Mouse (Mus musculus) c-Kit-positive CD71-positive TER-119-positive erythroid progenitor cells, embryonic 14.5 days (primary cell): ENCODE data around the gene Mrpl23.

Source experiments
- DNase-seq: peaks from one replicate; pipeline ENCODE4 v3.0.0-alpha.2; 2013; ENCODE audit warnings: low spot score

The Mrpl23 gene

DNA sequence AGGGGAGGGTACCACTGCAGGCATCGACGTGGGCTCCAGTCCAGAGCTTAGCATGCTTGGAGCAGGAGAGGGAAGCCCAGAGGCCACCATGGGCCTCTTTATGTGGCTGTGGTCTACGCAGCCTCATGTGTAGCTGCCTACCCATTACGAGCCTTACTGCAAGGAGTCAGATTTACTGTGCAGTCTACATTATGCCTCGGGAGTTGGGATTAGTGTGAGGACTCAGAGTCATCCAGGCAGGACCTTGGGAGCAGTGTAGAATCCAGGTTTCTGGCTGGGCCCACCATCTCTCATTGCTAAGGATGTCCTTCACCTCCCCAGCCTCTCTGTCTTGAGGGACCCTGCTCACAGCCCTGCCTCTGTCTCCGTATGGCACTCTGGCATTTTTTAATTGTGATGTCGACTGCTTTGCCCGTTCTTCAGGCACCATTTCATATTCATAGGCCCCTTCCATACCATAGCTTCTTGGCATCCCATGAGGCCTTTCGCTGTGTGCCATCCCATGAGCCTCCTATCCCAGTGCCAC is 42.4 kb downstream of the Mrpl23 start:
- DNase-seq = no peak

DNA sequence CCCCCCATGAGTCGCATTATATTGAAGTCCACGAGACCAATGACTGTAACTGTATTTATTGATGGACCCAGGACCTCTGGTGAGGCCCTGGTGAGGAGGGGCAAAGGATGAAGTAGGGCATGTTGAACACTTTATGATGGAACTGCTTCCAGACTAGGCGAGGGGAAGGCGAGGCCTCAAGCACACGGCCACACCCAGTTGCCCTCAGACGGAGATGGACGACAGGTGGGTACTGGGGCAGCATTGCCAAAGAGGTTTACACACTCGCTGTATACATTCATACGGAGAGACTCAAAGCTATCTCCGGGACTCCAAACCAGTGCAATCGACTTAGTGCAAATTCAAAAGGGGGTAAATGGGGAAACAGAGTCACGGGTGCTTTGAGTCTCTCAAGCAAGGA is 43.0 kb downstream of the Mrpl23 start:
- DNase-seq = no peak

DNA sequence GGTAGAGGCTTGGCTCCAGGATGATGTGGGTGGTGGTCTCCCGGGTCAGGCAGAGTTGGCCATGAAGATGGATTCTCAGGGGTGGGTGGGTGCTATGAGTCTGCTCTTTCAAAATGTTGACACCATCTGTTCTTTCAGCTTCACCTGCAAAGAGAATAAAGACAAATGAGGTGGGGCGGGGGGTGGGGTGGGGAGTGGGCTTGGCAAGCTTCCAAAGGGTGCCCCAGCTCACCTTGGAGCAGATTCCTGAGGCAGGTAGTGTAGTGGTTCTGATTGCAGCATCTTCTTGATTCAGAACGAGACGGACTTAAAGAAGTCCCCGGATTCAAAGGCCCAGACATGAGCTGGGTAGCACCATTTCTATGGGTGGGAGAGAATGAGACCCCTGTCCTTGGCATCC is 43.5 kb downstream of the Mrpl23 start:
- no peak for DNase-seq

DNA sequence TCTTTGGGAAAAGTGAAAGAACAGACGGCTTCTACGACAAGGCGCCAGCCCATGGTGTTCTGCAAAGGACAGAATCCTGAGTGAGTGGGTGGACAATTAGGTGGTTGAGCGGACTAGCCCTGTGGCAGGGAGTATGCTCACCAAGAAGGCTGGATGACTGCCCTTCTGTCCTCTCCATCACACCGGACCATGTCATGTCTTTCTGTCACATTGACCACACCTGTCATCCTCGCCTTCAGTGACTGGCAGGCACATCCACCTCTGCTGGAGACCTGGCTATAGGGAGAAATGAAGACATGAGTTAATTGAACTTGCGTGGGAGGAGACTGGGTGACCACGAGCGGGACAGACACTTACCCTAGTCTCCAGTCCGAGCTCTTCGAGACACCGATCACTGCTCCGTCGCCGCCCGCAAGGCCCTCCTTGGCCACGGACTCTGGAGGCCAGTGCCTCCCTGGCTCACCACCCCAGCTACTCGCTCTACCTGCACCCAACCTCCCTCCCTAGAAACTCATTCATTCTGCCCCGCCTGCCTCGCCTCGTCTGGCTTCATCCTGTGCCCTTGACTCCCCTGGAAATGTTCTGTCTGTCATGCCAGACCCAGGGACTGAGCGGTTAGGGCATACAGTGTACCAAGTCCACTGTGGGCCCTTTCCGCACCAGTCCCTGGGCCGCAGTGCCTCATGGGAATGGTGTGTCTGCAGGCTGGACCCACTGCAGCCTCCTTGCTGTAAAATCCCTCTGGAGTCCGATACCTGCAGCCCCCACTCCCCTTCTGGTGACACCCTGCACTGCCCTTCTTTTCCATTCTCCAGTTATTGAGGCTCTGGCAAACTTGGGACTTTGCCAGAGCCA is 44.2 kb downstream of the Mrpl23 start:
- no peak for DNase-seq

DNA sequence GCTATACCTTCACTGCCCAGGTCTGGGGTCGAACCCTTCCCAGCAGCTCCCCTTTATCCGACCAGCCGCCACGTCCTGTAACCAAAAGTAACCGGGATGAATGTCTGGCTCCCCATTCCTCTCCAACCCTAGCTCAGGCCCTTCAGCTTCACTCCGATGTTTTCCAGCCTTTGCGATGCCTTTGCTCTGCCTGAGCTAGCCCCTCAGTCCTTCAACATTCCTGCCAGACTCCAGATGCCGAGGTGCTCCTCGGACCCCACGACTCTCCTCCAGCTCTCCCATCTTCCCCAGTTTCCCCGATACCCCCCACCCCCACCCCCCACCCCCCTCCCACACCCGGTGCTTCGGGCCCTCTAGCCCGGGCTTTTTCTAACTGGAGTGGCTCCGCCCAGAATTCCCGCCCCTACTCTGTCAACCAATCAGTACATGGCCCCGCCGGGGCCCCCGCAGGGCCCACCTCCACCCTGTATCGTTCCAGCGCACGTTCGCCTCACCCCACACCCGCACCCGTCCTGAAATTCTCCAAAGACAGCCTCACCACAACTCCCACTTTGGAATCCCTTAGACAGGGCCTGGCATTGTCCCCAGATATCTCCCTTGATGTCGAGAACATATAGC is 45.4 kb downstream of the Mrpl23 start:
- DNase-seq = peak; percentile 33

DNA sequence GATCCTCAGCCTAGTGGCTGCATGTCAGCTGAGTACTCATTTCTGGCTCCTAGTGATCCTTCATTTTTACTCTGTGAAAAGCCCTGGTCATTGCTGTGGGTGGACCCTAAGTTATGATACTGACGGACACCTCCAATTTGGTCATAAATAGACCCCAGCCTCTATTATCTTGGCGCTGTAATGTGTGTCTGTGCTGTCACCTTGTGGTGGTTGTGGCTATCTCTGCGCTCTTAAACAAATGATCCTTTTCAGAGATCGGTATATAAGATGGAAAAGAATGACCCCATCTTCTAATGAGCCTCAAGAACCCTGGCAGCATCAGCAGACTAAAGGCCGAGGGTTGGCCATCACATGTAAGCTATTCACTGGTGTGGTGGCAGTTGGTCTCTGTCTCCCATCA is 46.6 kb downstream of the Mrpl23 start:
- DNase-seq = no peak

DNA sequence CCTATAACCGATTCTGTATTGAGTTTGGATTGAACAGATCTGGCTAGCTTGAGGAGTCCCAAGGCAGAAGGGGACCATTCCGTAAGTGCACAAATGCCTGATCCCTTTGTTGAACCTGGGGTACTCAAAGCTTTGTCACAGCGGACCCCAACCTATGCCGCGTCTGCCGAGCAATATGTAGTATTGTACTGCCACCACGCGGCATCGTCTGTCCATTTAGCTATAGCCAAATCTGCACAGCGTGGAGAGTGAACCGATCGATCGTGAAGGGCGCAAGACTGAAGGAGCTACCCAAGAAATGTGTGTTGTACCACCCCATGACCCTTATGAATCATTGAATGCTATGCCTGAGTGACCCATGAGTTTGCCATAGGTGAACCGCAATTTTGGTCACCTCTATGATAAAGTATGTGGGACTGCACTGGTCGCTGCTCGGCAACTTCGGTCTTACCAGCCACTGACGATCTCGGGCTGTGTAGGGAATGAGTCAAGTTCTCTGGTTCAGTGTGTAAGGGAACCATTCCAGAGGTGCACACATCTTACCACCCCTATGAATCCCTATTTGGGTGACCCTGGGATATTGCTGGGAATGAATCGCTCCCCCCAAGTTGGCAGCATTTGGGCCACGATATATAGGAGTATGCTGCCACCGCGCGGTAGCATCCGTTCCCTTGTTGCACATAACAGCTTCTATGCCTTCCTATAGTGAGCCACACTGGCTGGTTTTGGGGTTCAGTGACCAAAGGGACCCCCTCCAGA is 47.8 kb downstream of the Mrpl23 start:
- DNase-seq = peak; percentile 34

DNA sequence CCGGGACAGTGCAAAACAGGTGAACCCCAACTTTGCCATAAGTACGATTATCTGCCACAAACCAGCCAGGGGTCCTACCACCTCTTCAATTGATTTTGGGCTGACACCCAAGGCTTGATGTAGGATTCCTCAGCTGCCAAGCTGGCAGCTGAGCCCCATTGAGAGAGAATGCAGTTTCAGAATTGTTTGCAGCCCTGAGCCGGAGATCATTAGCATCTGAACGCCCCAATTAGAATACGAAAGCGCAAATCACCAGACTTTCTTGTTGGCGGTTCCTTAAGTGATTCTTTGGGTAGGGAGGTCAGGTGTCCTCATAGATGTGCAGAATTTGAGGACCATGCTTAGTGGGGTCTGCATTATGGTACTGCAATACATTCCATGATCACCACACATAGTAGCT is 48.7 kb downstream of the Mrpl23 start:
- no peak for DNase-seq

DNA sequence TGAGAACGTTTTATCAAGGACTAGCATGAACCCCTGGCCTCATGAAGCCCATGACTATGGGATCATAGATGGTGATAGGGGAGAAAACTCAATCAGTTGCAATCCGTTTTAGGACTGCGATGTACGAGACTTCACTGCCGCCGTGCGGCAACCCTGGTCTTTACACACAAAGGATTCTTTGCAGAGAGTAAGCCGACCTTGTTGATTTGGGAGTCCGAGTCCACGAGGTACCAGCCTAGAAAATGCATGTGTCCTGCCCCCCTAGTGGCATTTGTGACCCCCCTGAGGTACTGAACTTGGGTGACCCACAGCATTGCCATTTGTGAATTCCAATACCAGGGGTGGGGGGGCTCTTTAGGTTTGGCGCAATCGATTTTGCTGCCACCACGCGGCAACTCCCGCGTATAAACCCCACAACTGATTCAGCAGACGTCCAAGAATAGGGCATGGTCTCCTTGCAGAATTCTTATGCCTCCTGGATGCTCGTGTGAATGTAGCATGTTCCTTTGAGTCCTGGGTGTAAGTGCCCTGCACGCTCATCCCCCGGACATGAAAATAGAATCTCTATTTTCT is 49.3 kb downstream of the Mrpl23 start:
- no peak for DNase-seq

DNA sequence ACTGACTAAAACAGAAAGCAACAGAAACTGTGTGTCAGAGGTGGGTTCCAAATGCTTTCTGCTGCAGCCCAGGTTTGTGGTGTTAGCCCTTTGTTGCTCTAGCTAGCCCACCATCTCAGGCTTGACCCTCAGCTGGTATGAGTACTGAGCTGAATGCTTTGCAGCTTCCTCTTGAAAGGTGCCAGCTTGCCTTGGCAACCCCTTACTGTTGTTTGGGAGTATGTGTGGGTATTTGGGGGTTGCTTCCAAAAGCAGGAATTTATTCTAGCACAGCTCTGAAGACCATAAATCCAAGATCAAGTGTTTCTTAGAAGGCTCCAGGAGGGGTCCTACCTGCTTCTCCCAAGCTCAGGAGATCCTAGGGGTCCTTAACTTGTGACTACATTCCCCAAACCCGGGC is 52.4 kb downstream of the Mrpl23 start:
- DNase-seq = no peak

DNA sequence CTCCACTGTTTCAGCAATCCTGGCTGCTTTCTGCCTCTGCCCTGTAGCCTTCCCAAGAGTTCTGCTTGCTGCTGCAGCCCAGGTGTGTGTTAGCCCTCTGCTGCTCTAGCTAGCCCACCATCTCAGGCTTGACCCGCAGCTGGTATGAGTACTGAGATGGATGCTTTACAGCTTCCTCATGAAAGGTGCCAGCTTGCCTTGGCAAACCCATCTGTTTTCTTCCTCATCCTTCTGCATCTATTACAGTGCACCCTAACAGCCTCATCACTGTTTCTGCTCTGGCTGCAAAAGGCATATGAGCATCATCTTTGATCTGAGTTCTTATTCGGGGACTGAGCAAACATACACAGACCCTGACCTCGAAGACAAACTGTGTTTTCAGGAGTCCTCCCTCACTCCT is 53.4 kb downstream of the Mrpl23 start:
- no peak for DNase-seq

DNA sequence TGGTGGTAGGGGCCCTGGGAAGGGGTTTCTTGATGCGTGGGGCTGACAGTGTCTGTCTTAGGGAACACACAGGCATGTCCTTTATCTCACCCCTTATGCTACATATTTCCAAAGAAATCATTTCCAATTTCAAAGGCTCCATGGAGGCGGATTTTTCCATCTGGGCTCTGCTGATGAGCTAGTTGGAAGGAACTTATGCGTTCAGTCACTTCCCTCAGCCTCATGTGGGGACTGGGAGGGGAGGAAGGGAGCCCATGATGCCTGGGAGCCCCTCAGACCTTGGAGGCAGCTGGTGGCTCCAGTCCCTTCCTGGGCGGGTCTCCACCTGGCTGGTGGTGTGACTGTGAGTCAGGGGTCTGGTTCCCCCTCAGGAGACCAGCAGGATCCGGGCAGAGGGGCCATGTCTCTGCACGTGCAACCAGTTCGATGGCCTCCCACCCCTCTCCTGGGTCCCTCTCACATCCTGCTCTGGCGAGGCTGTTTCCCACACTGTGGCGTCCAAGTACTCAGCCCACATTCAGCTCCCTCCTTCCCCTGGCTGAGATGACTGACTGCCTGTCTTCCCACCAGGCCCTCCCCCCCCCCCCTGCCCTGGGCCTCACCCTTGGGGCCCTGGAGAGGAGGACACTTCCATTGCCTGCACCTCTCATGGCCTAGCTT is 55.9 kb downstream of the Mrpl23 start:
- no peak for DNase-seq
